Mouse (Mus musculus): Measurements from ENCODE around the gene Ip6k1. TPM values are rescaled to one million over a fixed set of nuclear protein-coding genes. Genes with fewer than 3 reads are reported as not detected.

The Ip6k1 gene
- total RNA-seq, 1 experiment from 2014 or later = 45.7 TPM

Other genes starting within 250 kb of the Ip6k1 start
- 309 and 331 TPM in 2 replicates for gene Rbm5, start 231.5 kb upstream of the Ip6k1 start, total RNA-seq (2017)
- 165 and 170 TPM in 2 replicates for gene Rbm6, start 129.3 kb upstream of the Ip6k1 start, total RNA-seq (2017)
- 11.5 and 12.3 TPM in 2 replicates for gene Mon1a, start 114.3 kb upstream of the Ip6k1 start, total RNA-seq (2017)
- 0.25 TPM in 1 of 2 replicates, not detected in the other for gene Mst1r, start 95.6 kb upstream of the Ip6k1 start, total RNA-seq (2017)
- gene Actl11, start 74.0 kb upstream of the Ip6k1 start, total RNA-seq (2017) = not detected in 2 replicates
- gene Camkv, start 66.8 kb upstream of the Ip6k1 start, total RNA-seq (2017) = 0.25 and 0.38 TPM in 2 replicates
- 19.3 and 40.1 TPM in 2 replicates for gene Traip, start 52.4 kb upstream of the Ip6k1 start, total RNA-seq (2017)
- gene Uba7, start 27.0 kb upstream of the Ip6k1 start, total RNA-seq (2017) = 103 and 121 TPM in 2 replicates
- 2.2 and 2.3 TPM in 2 replicates for gene Gm20661, start 19.4 kb upstream of the Ip6k1 start, total RNA-seq (2017)
- gene Inka1, start 16.6 kb upstream of the Ip6k1 start, total RNA-seq (2017) = 49.9 and 50.4 TPM in 2 replicates
- 3.3 and 3.9 TPM in 2 replicates for gene Cdhr4, start 10.0 kb upstream of the Ip6k1 start, total RNA-seq (2017)
- 1.6 TPM in 1 of 2 replicates, not detected in the other for gene Gm20662, start 6.2 kb upstream of the Ip6k1 start, total RNA-seq (2017)
- gene Gmppb, start 46.7 kb downstream of the Ip6k1 start, total RNA-seq (2017) = 10.8 and 16.2 TPM in 2 replicates
- gene Amigo3, start 50.7 kb downstream of the Ip6k1 start, total RNA-seq (2017) = 1.9 and 3.4 TPM in 2 replicates
- gene Mst1, start 77.9 kb downstream of the Ip6k1 start, total RNA-seq (2017) = not detected in 2 replicates
- gene Rnf123, start 80.8 kb downstream of the Ip6k1 start, total RNA-seq (2017) = 35.1 and 40.5 TPM in 2 replicates
- 90.6 and 109 TPM in 2 replicates for gene Apeh, start 92.1 kb downstream of the Ip6k1 start, total RNA-seq (2017)
- gene Bsn, start 187.9 kb downstream of the Ip6k1 start, total RNA-seq (2017) = 2.7 and 3.6 TPM in 2 replicates

Data from hematopoietic stem cell, adult 5-6 weeks (primary cell).